Mouse (Mus musculus) duodenum, adult 2 months (tissue): ENCODE data around the gene Calhm6. TPM values are rescaled to one million over a fixed set of nuclear protein-coding genes. Genes with fewer than 3 reads are reported as not detected.

Source experiments
- polyA plus RNA-seq: library from polyadenylated mRNA; depleted of rRNA; stranded (reverse); fragments of >200 nt; gene quantifications from 2 replicates; pipeline ENCODE4 v1.2.3, GENCODE M21; 2012; ENCODE audit warnings: low replicate concordance; rRNA removed

The Calhm6 gene
- polyA plus RNA-seq, result 1.6 and 3.3 TPM in 2 replicates

DNA sequence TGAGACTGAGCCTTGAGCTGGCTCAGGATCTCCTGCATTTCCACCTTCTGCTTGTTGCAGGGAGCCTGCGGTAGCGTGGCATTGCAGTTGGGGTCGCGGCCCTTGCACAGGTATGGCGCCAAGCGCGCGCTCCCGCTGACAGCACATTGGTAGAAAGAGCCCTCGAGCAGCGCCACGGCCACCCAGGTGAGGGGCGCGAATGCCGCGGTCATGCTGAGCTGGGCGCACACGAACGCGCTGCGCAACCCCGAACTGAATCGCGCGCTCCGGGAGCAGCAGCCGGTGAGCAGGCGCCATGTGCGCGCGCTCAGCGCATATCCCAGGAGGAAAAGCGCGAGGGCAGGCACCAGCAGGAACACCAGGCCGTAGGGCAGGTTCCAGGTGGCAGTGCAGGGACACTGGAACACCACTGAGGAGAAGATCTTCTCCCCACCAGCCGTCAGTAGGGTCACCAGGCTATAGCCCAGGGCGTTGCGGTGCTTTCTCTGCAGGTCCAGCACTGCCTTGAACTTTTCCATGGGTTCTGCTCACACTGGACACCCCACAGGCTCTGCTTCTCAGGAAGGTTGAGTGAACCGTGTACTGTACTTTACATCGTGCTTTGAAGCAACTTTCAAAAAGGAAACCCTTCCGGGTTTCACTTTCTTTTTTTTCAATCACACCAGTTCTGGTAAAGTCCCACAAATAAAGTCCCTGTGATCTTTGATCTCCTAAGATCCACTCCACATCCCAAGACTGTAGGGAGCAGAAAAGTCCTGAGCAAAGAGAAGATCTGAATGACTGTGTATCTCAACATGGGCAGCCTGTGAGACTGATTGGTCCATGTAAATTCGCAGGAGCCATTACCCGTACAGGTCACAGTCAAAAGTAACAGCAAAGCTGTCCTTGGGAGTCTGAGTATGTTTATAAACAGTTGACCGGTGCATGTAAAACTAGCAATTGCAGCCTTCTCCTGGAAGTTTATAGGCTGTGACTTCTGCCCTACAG lies at the start of gene Calhm6:
TSS of gene Calhm6 (minus strand) at position 593 of the 987 bp plus-strand sequence.

DNA sequence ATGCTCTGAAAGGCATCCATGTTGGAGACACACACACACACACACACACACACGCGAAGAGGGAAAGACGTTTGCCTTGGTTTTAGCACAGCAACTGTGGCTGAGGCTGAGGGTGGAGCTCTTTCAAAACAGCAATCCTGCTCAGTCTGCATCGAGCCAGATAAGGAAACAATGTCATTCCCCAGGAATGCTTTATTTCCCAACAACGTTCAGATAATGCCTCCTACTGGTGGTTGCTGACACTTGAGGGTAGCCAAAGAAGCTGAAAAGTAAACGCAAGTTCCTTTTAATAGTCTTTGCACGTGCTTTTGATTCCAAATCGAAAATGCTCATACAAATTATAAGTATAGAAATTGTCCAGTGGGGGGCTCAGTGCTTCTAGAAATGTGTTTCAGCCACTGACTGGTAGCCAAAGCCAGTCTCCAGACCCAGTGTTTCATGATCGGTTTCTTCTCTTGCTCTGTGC lies 31.3 kb downstream of the Calhm6 start, which contains the start of gene Calhm5:
TSS of gene Calhm5 (minus strand) at position 102 of the 466 bp plus-strand sequence.

Other genes with a start within 250 kb of the Calhm6 start
- gene Rsph4a, start 222.9 kb downstream of the Calhm6 start, polyA plus RNA-seq, result 0.05 TPM in 1 of 2 replicates, not detected in the other
- 1.5 and 2.0 TPM in 2 replicates for gene Zup1, start 176.7 kb downstream of the Calhm6 start, polyA plus RNA-seq
- gene Rwdd1, start 108.4 kb downstream of the Calhm6 start, polyA plus RNA-seq, result 29.9 and 45.7 TPM in 2 replicates
- gene Trappc3l, start 90.4 kb downstream of the Calhm6 start, polyA plus RNA-seq, result not detected in 2 replicates
- gene Calhm4, start 83.7 kb downstream of the Calhm6 start, polyA plus RNA-seq, result not detected in 2 replicates
- gene Calhm5, start 31.5 kb downstream of the Calhm6 start, polyA plus RNA-seq, result 0.07 and 0.09 TPM in 2 replicates
- 0.51 and 2.0 TPM in 2 replicates for gene Dse, start 79.7 kb upstream of the Calhm6 start, polyA plus RNA-seq
- 8.6 and 16.1 TPM in 2 replicates for gene Tspyl1, start 154.2 kb upstream of the Calhm6 start, polyA plus RNA-seq
- 0.74 and 1.5 TPM in 2 replicates for gene Tspyl4, start 169.5 kb upstream of the Calhm6 start, polyA plus RNA-seq